Mouse (Mus musculus) forebrain, embryonic 10.5 days (tissue): ENCODE measurements at regions not wholly inside any gene's neighbourhood (a gene's known extent, or its start where the extent isn't known, plus 50 kb on each side); places are given as distances from the start of the nearest gene placed in this dataset.
A peak's percentile ranks its signal among the peaks of the same experiment; 100 is the strongest.

ENCODE experiments used
- DNase-seq: peaks from one replicate; pipeline ENCODE4 v3.0.0-alpha.2; 2017; ENCODE audit warnings: low spot score; ENCODE audit errors: extremely low spot score
- H3K27ac ChIP-seq: fragments of 300-500 bp; sonication (generic); 2 replicates; pipeline ENCODE4 v1.5.1; 2016; ENCODE audit warnings: mild to moderate bottlenecking
- H3K27me3 ChIP-seq: fragments of 300-500 bp; sonication (generic); 2 replicates; pipeline ENCODE4 v1.6.1; 2016; ENCODE audit warnings: mild to moderate bottlenecking; ENCODE audit not compliant: poor library complexity, severe bottlenecking
- H3K36me3 ChIP-seq: fragments of 300-500 bp; sonication (generic); replicated peaks from 2 replicates; pipeline ENCODE4 v1.6.1; 2016; ENCODE audit warnings: mild to moderate bottlenecking, moderate library complexity
- H3K4me1 ChIP-seq: fragments of 300-500 bp; sonication (generic); 2 replicates; pipeline ENCODE4 v1.6.1; 2016
- H3K4me3 ChIP-seq: fragments of 300-500 bp; sonication (generic); 2 replicates; pipeline ENCODE4 v1.5.1; 2016; ENCODE audit warnings: mild to moderate bottlenecking, moderate library complexity
- H3K9me3 ChIP-seq: fragments of 300-500 bp; sonication (generic); 2 replicates; pipeline ENCODE4 v1.6.1; 2016; ENCODE audit warnings: mild to moderate bottlenecking, moderate library complexity
- WGBS: fragments of 180-500 bp; shearing (Covaris S2); methylation state at CpG from one replicate; pipeline ENCODE4 v1.1.7; 2016; 5-methylcytosine and 5-hydroxymethylcytosine counted together

DNA sequence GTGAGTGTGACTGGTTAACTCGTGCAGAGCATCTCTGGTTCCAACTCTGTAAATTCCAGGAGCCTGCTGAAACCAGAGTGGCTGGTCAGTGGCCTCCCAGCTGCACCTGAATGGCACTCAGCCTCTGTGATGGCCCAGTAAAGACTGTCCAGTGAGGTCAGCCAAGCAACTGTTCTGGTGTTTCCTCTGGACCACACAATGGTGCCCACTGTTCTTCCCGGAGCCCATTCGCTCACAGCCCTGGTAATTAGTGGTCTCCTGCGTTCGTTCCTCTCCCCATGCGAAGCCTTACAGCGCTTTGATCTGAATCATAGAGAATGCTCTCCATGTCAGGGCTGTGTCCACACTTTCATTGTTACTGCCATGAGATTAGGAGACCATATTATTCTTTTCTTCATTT lies 75.5 kb downstream of the Enkur start:
- H3K4me3 ChIP-seq: no peak overlapping the region
- H3K27me3 ChIP-seq: no peaks in the 10 kb centered on the region
- no peaks in the 10 kb centered on the region for H3K36me3 ChIP-seq
- 51% methylated on average over 7 of the region's 7 CpGs for WGBS
- no peak overlapping the region for H3K27ac ChIP-seq
- H3K9me3 ChIP-seq: no peaks in the 10 kb centered on the region
- no peak for DNase-seq
- H3K4me1 ChIP-seq: 0 out of 2 replicates have a peak, but pooled peaks cover 4% of the 10 kb centered on the region

- no peaks in the 10 kb centered on the region for H3K9me3 ChIP-seq
- WGBS: 97% methylated on average over 1 of the region's 1 CpGs
- 0 out of 2 replicates have a peak, but pooled peaks cover 4% of the 10 kb centered on the region for H3K4me1 ChIP-seq
Measured at GRCm38 (mm10) chr2:21126531-21126930, 78.6 kb downstream of the Enkur start.

DNA sequence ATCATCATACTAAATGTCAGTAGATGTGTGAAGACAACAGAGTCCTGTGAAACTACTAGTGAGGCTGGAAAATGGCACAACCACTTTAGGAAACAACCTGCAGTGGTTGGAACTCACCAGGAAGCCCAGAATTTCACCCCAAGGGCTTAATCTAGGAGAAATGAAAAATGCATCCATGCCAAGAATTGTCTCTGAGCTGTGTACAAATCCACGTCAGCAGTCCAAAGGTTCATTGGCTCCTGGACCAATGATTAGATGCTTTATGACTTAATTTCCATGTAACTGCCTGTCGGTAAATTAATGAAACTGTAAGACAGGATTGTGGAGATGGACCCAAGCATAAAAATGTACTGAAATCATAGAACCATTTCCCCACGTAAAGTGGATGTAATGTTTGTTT lies 82.7 kb downstream of the Enkur start:
- peaks cover 5% of the 10 kb centered on the region; the same call in 1 of the 2 replicates for H3K4me1 ChIP-seq
- 89% methylated on average over 3 of the region's 3 CpGs for WGBS
- H3K9me3 ChIP-seq: no peaks in the 10 kb centered on the region

More at GRCm38 (mm10) chr2:21126531-21126930, 78.6 kb downstream of the Enkur start:
- H3K36me3 ChIP-seq: no peaks in the 10 kb centered on the region
- no peaks in the 10 kb centered on the region for H3K27me3 ChIP-seq
- H3K27ac ChIP-seq: no peak overlapping the region
- H3K4me3 ChIP-seq: no peak overlapping the region
- no peak for DNase-seq

GRCm38 (mm10) chr2:21121663-21122062 lies 83.5 kb downstream of the Enkur start:
- no peak for DNase-seq
- no peak overlapping the region for H3K27ac ChIP-seq
- 95% methylated on average over 1 of the region's 1 CpGs for WGBS
- H3K4me1 ChIP-seq: peaks cover 10% of the 10 kb centered on the region; the same call in 1 of the 2 replicates
- H3K36me3 ChIP-seq: no peaks in the 10 kb centered on the region
- H3K9me3 ChIP-seq: no peaks in the 10 kb centered on the region
- H3K27me3 ChIP-seq: no peaks in the 10 kb centered on the region
- no peak overlapping the region for H3K4me3 ChIP-seq

More for the DNA sequence above, 82.7 kb downstream of the Enkur start:
- no peaks in the 10 kb centered on the region for H3K36me3 ChIP-seq
- H3K27ac ChIP-seq: no peak overlapping the region
- no peak for DNase-seq
- H3K27me3 ChIP-seq: no peaks in the 10 kb centered on the region
- H3K4me3 ChIP-seq: no peak overlapping the region

GRCm38 (mm10) chr2:21116817-21117216 lies 88.3 kb downstream of the Enkur start:
- no peak for DNase-seq
- WGBS: 90% methylated on average over 5 of the region's 5 CpGs
- H3K4me1 ChIP-seq: peaks cover 15% of the 10 kb centered on the region; the same call in 1 of the 2 replicates
- H3K9me3 ChIP-seq: no peaks in the 10 kb centered on the region
- no peaks in the 10 kb centered on the region for H3K27me3 ChIP-seq
- H3K27ac ChIP-seq: no peak overlapping the region
- H3K36me3 ChIP-seq: no peaks in the 10 kb centered on the region
- no peak overlapping the region for H3K4me3 ChIP-seq

DNA sequence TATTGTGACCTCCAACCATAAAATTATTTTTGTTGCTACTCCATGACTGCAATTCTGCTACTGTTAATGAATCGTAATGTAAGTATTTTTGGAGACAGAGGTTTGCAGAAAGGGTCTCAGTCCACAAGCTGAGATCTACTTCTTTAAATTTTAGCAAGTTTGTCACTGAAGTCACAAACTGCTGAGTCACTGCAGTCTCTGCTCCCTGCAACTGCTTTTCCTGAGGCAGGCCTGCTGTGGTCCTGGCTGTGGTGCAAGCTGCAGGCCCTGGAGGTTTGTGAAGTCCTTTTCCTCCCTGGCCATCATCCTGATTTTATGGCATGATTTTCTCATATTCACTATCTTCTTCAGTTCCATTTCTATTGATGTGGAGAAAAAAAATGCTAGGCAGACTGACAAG lies 93.6 kb downstream of the Enkur start:
- H3K36me3 ChIP-seq: no peaks in the 10 kb centered on the region
- WGBS: 95% methylated on average over 1 of the region's 1 CpGs
- H3K4me1 ChIP-seq: peaks cover 4% of the 10 kb centered on the region; the same call in 1 of the 2 replicates
- no peak overlapping the region for H3K27ac ChIP-seq
- no peak for DNase-seq
- H3K27me3 ChIP-seq: no peaks in the 10 kb centered on the region
- no peak overlapping the region for H3K4me3 ChIP-seq
- no peaks in the 10 kb centered on the region for H3K9me3 ChIP-seq

GRCm38 (mm10) chr2:21100248-21100808 lies 104.8 kb downstream of the Enkur start:
- no peaks in the 10 kb centered on the region for H3K27me3 ChIP-seq
- H3K9me3 ChIP-seq: no peaks in the 10 kb centered on the region
- no peaks in the 10 kb centered on the region for H3K36me3 ChIP-seq
- H3K27ac ChIP-seq: no peak overlapping the region
- no peak overlapping the region for H3K4me3 ChIP-seq
- no peak for DNase-seq
- WGBS: 82% methylated on average over 6 of the region's 6 CpGs
- H3K4me1 ChIP-seq: no peaks in the 10 kb centered on the region

DNA sequence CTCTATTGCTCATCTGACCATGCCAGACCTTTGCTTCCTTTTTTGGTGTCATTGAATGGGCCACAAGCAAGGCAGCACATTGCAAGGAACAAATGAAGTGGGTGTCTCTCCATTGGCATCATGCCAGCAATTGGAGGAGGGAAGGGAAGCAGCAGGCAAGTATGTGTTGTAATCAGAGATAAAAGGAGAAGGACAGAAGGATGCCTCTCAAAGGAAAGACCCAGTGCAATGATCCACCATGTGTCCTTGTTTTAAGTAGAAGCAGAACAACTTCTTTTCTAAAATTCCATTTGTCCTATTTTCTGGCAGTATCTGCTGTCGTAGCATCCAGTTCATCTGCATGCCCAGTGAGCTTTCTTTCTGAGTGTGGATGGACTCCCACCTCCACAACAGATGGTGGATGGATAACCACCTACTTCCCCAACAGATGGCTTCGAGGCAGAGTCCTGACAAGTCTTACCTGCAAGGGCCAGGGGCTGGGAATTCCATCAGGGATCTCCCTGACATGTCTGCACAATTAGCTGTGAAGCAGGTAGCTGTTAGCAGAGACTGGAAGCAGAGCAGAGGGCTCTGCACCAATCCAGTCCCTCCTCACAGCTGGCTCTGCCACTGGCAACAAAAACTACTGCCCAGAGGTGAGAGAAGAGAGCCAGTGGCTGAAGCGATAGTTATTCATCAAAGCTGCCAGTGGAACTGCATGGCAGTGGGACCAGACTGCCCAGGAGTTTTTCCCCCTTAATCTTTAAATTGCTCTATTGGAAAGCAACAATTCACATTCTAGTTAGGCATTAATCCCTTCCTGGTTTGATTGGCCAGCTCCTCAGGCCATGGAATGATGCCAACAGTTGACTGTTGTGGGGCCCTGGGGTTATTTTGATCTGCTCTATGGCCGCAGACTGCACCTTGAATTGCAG lies 113.8 kb downstream of the Enkur start:
- H3K27me3 ChIP-seq: no peaks in the 10 kb centered on the region
- DNase-seq: peak; percentile 16

GRCm38 (mm10) chr2:21085517-21085916 lies 116.8 kb upstream of the Arhgap21 start:
- Histone ChIP-seq H3K36me3 (no peaks in the 10 kb centered on the region), H3K4me1 (no peaks in the 10 kb centered on the region), H3K27me3 (no peaks in the 10 kb centered on the region), H3K9me3 (no peaks in the 10 kb centered on the region), H3K4me3 (no peak overlapping the region), H3K27ac (no peak overlapping the region)
- no peak for DNase-seq
- WGBS: 92% methylated on average over 5 of the region's 5 CpGs

More for the DNA sequence above, 113.8 kb downstream of the Enkur start:
- Histone ChIP-seq H3K4me3 (no peak overlapping the region), H3K36me3 (no peaks in the 10 kb centered on the region), H3K4me1 (peaks cover 13% of the 10 kb centered on the region), H3K9me3 (no peaks in the 10 kb centered on the region), H3K27ac (peak overlapping the region; percentile 48; the same call in 1 of the 2 replicates)
- WGBS: 69% methylated on average over 4 of the region's 4 CpGs

DNA sequence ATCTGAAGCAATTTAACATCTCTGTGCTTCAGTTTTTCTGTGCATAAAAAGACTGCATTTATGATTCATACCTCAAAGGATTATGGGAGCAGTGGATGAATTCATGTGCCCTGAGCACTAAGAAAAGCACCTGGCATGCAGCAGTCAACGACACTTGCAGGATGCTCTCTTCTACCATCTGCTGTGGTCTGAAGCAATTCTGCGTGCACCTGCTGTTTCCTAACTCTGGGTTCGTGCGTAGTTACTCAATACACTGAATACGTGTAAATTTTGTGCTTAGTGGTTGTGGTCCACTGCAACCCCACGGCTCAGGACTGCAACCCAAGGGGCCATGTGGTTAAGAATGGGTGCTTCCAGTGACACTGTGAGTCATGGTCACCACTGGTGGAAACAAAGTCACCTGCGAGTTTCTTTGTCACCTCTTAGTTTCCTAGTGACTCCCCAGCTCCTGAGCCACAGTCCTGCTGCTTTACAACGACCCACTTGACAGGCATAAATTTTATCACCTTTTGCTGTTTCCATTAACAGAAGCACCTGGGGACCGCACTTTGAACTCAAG lies 98.7 kb upstream of the Arhgap21 start:
- DNase-seq: no peak
- no peak overlapping the region for H3K4me3 ChIP-seq
- no peaks in the 10 kb centered on the region for H3K9me3 ChIP-seq
- H3K36me3 ChIP-seq: no peaks in the 10 kb centered on the region
- H3K4me1 ChIP-seq: no peaks in the 10 kb centered on the region
- no peaks in the 10 kb centered on the region for H3K27me3 ChIP-seq
- no peak overlapping the region for H3K27ac ChIP-seq
- 93% methylated on average over 9 of the region's 9 CpGs for WGBS

GRCm38 (mm10) chr2:21060347-21060650 lies 91.6 kb upstream of the Arhgap21 start:
- Histone ChIP-seq H3K4me3 (peak overlapping the region; percentile 11; the same call in 1 of the 2 replicates), H3K4me1 (peaks cover 42% of the 10 kb centered on the region), H3K27ac (peak overlapping the region; percentile 85), H3K9me3 (peaks cover 4% of the 10 kb centered on the region; the same call in 1 of the 2 replicates), H3K27me3 (no peaks in the 10 kb centered on the region), H3K36me3 (no peaks in the 10 kb centered on the region)
- WGBS: 39% methylated on average over 2 of the region's 2 CpGs
- DNase-seq: peak; percentile 50

DNA sequence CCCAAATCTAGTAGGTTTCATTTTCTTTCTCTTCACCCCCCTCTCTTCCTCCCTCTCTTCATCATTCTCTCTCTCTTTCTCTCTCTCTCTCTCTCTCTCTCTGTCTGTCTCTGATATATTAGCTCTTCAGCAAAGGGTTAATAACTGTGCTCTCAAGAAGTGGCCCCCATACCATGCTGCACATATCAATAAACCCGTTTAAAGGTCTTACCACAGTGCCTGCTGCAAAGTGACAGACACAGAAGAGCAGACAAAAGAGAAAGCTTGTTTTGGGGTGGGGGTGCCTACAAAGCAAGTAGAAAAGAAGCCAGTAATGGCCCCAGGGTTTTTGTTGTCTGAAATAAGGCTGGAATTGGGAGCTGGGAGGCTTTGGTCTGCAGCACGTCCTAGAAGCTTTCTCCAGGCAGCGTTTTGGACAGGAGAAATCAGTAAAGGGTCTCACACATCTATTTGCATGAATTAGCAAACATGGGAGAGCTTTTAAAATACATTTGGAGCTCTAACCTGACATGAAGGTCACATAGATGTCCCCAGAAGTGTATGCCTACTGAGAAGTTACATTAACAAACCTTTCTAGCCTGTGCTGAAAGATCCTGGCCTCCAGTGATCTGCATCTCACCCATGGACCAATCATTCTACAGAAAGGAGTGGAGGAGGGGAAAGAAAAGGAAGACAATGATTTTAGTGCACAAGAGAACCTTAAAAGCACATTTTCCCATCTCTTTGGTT lies 91.1 kb upstream of the Arhgap21 start:
- DNase-seq: no peak
- H3K9me3 ChIP-seq: peaks cover 4% of the 10 kb centered on the region; the same call in 1 of the 2 replicates
- H3K27me3 ChIP-seq: no peaks in the 10 kb centered on the region
- H3K36me3 ChIP-seq: no peaks in the 10 kb centered on the region
- peak overlapping the region; percentile 11; the same call in 1 of the 2 replicates for H3K4me3 ChIP-seq
- 11% methylated on average over 3 of the region's 3 CpGs for WGBS
- H3K27ac ChIP-seq: peak overlapping the region; percentile 85
- peaks cover 42% of the 10 kb centered on the region for H3K4me1 ChIP-seq
